Mouse (Mus musculus): ENCODE data around the gene Agmo.

GRCm38 (mm10) chr12:37344225-37344624 lies 102.8 kb downstream of the Agmo start:
- TF ChIP-seq HCFC1 (IDR thresholded peaks at IDR 0.05; ENCODE audit: borderline replicate concordance, insufficient read depth, low read length) (no peak), MAFK (IDR thresholded peaks at IDR 0.05; ENCODE audit: insufficient read depth, low read depth, low read length) (no peak), ZNF384 (IDR thresholded peaks at IDR 0.05; ENCODE audit: low read depth, low read length) (no peak), CHD2 (IDR thresholded peaks at IDR 0.05; ENCODE audit: low read depth, low read length) (no peak), ZC3H11A (IDR thresholded peaks at IDR 0.05; ENCODE audit: borderline replicate concordance, low read depth, low read length) (no peak)

Data from ES-E14 (cell line).